Mouse (Mus musculus): ENCODE measurements at regions not wholly inside any gene's neighbourhood (a gene's known extent, or its start where the extent isn't known, plus 50 kb on each side); places are given as distances from the start of the nearest gene placed in this dataset.

DNA sequence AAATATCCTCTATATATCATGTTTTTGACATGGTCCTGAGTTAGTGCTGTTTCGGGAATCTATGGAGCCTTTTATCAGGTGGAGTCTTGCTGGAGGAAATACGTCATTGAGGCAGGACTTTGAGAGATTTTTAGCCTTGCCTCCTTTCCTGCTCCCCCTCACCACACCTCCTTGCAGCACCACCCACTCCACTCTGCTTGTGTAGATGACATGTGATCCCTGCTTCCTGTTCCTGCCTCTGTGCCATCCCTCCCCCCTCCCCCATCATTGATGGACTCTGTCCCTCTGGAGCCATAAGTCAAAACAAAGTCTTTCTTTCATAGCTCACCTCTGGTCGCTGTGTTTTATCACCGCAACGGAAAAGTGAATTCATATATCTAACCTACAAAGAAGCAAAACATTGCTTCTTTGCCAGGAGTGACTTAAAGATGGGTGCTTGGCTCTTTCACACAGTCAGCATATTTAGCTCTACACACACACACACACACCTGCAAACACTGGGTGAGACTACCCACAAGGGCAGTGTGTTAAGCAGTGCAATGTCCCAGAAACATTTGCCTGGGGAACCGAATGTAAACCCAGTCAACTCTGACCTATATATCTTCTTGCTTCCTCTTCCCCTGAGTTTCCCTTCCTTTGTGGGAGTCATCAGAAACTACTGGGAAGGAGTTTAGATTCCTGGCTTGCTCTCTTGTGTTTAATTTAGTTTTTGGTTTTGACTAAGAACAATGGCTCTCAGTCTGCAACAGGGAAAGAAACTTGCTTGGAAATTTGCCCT lies 123.1 kb upstream of the Mylip start:
- no peak for TF ChIP-seq PAX5 (IDR thresholded peaks at IDR 0.05; ENCODE audit: low read length)
- no peak for TF ChIP-seq CTCF (conservative IDR thresholded peaks at IDR 0.05 in 1 of 2, IDR thresholded peaks at IDR 0.05 in 1 of 2; ENCODE audit: low read depth in 2 of 2, low read length in 2 of 2)
- TF ChIP-seq USF1 (IDR thresholded peaks at IDR 0.05; ENCODE audit: low read depth, low read length), result no peak
- TF ChIP-seq POLR2A (IDR thresholded peaks at IDR 0.05; ENCODE audit: low read depth, low read length), result no peak
- no peak for TF ChIP-seq MAFK (IDR thresholded peaks at IDR 0.05; ENCODE audit: insufficient replicate concordance, low read length)

Data from CH12.LX (cell line).